Mouse (Mus musculus) left cerebral cortex, adult 18-20 months (tissue): ENCODE measurements around the gene Rpl27a. TPM values are rescaled to one million over a fixed set of nuclear protein-coding genes. Genes with fewer than 3 reads are reported as not detected.

Experiments used
- DNase-seq, 2 experiments: peaks; one replicate each; pipeline ENCODE4 v3.0.0; 2021 to 2022; ENCODE audit warnings: low spot score in 2 of 2, mixed read lengths in 1 of 2
- total RNA-seq, 2 experiments: library from RNA; stranded (reverse); gene quantifications; 2 replicates each; pipeline ENCODE4 v1.2.3; 2021

The Rpl27a gene
- total RNA-seq, 2 experiments from 2014 or later: 147 to 150 TPM

DNA sequence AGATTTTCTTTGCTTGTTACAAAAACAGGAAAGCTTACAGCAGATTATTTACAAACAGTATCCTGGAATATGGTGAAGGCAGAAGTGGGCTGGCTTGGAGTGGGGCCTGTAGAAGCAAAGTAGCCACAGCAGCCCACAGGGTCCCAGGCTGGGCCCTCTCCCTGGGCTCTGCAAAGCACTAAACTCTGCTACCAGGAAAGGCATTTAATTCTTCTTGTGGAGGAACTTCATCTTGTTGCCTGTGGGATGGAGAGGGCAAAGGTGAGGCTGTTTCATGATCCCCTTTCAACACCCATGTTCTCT, 5.4 kb downstream of the Rpl27a start:
- no peak for DNase-seq

DNA sequence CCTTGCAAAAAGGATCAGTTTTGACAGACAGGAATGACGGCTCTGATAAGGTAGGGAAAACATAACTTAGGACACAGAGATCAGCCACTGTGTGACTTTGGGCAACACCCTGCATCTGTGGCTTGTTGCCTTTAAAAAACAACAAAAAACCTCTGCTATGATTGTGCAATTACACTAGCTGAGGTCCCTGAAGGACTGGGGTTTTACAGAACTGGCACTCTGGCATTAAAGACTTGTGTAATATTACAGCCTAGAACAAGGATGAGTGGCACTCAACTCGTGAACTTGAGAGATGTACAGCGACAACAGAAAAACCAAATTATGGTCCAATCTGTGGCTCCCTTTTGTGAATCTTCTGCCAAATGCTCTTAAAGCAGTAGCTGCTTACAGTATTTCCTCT, 5.8 kb downstream of the Rpl27a start:
- DNase-seq: no peak

DNA sequence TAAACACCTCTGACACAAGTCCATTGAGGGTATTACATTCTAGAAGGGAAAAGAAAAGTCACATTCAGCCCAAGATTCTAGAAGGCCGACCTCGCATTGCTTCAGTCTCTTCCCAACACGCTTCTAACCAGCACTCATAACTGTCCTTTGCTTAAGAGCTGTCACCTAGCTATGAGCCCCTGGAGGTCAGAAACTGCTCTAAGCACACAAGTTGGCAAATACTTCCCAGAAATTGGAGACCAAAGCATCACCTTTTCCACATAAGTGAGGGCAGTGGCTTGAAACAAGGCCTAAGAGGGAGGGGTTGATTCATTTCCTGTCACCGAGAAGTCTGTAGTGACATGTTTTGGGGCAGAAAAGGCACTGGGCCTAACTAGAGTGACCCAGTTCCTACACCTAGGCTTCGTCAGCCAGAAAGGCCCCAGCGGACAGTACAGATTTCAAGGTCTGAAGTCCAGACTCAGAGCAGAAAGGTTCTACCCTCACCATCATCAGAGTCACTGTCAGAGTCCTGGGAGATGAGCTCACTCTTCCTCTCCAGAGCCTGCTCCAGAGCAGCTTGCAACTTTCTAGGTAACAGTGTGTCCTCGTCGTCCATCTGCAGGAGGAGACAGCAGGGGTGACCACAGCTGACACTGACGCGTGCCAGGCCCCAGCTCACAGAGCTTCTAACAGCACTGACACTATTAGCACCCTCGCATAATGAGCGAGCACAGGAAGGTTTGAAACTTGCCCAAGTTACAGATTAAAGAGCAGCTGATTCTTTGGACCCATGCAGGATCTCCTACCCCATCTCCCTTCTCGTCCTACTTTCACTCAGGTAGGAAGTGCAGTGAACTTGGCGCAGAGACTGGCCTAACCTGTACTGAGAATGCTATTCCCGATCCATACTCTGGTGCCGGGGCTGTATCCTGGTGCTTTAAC, 7.1 kb downstream of the Rpl27a start:
- no peak for DNase-seq

DNA sequence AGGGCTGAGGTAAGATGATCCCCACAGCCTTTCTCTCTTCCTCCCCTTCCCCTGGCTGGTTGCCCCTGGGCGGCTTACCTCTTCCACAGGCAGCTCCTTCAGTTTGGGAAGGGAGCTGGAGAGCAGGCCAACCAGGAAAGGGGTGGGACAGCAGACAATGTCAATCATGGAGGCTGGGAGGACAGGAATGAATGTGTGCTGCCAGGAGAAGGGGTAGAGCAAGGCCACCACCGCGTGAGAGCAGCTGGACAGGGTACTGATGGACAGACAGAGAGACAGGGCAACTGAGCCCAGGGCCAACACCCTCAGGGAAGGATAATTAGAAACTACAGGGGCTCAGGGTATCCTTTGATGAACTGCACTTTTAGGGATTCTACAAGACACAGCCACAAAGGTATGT, 8.6 kb downstream of the Rpl27a start:
- DNase-seq: no peak

GRCm38 (mm10) chr7:109528356-109528755, 9.4 kb downstream of the Rpl27a start:
- no peak for DNase-seq

- no peak for DNase-seq
Observed at GRCm38 (mm10) chr7:109529741-109530140, 10.8 kb downstream of the Rpl27a start.

DNA sequence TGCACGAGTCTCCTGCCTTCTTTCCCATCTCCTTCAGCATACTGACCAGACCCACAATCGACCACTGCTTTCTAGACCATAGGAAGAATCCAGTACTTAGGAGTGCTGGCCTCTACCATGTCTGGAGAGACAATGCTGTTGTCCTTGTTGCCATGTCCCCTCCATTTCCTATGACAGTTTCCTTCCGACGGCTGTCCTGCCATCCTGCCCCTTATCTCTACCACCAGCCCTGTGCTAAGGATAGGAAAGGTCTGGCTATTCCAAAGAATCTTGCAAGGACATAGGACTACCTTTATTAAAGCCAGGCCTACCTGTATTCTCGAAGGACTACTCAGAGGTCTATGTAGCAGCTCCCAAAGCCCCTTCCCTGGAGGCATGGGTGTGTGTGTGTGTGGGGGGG, 12.6 kb downstream of the Rpl27a start:
- DNase-seq: no peak

GRCm38 (mm10) chr7:109532691-109533090, 13.7 kb downstream of the Rpl27a start:
- DNase-seq: peak; percentile 25 to 37

GRCm38 (mm10) chr7:109533129-109533528, 14.2 kb downstream of the Rpl27a start:
- DNase-seq: no peak

- DNase-seq: no peak
Observed at GRCm38 (mm10) chr7:109533888-109534287, 14.9 kb downstream of the Rpl27a start.

- DNase-seq: no peak
Observed at GRCm38 (mm10) chr7:109534921-109535320, 16.0 kb downstream of the Rpl27a start.

DNA sequence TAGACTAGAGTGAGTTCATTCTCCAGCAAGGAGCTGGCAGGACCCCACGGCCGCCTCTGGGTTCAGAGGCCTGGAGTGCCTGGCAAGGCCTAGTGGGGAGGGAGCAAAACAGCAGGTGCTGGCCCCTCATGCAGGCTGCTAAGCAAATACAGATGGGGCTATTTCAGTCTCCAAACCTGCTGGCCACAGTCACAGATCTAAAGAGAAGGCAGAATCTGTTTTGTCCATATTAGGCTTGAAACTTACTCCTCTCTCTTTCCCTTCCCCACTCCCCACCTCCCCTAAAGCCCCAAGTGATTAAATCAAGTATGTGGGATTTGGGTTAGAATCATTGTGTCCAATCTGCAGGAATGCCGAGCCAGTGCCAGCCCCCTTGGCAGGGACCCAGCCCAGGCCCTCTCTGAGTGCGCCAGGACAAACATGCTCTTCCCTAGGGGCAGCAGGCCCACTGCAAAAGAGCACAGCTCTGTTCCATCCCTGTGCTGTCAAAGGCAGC, 17.6 kb downstream of the Rpl27a start:
- no peak for DNase-seq

GRCm38 (mm10) chr7:109540902-109541301, 22.0 kb downstream of the Rpl27a start:
- no peak for DNase-seq

- DNase-seq: no peak
Observed at GRCm38 (mm10) chr7:109541609-109542363, 22.8 kb downstream of the Rpl27a start.

- no peak for DNase-seq
Observed at GRCm38 (mm10) chr7:109542364-109542628, 23.3 kb downstream of the Rpl27a start.

GRCm38 (mm10) chr7:109544792-109545191, 25.8 kb downstream of the Rpl27a start:
- no peak for DNase-seq

DNA sequence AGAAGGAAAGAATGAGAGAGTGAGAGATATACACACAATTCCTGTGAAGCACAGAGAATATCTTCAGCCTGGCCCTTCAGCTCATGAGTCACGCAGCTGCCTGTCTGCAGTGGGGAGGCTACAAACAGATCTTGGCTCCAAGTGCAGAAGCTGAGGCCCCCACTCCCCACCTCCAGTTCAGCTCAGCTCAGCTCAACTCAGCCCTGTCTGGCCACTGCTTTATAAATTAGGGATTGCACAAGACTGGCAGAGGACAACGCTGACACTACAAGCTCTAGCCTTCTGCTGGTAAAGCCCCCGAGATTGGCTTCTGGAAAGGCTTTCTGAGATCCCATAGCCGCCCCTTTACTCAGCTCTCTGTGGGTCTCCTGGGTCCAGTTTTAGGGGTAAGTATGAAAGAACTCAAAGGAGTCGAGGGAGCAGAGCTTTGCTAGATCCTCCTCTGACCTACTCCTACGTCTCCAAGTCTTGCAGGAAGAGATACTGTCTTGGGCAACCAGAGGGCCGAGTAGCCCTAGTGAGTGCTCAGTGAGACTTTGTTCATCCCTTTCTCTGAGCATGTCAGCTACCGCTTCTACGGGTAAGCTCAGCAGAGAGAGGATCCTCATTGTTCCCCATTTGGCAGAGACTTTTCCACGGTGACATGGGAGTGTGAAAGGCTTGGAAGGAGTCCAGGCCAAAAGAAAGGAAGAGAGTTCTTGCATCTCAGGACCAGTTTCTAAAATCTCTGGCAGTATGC, 26.5 kb downstream of the Rpl27a start:
- peak in 1 of 2 experiments; percentile 25 for DNase-seq

DNA sequence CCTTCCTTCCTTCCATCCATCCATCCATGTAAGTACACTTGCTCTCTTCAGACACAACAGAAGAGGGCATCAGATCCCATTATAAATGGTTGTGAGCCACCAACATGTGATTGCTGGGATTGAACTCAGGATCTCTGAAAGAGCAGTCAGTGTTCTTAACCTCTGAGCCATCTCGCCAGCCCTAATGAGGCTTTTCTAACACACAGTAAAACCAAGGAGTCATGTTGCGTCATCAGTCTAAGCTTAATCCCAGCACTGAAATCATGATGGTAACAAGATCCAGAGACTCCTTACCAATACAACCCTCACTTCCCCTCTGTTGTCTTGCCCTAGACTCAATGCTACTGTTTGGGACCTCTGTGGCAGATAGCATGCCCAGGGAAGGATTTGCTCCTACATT, 27.2 kb downstream of the Rpl27a start:
- no peak for DNase-seq

- DNase-seq: no peak
Observed at GRCm38 (mm10) chr7:109546726-109547125, 27.8 kb downstream of the Rpl27a start.

DNA sequence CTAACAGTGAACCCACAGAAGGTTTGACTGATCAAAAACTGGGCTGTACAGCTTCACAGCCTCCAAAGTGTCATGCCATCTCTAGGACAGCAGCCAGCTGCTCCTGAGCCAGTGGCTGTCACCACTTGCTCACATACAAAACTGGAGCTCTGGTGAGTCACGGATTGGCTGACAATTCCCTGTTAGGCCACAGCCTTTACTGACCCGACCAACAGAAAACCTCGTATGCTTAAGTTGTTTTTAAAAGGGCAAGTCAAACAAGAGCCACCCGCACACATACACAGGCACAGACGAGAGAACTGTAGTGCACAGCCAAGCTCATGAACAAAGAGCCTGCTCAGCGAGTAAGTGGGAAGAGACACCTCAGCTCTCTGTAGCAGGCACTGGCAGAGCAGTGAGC, 40.6 kb downstream of the Rpl27a start:
- no peak for DNase-seq

- DNase-seq: no peak
Observed at GRCm38 (mm10) chr7:109561466-109562153, 42.7 kb downstream of the Rpl27a start.
